Mouse (Mus musculus) ES-E14 (cell line): Measurements from ENCODE around the gene Ccnjl. TPM values are rescaled to one million over a fixed set of nuclear protein-coding genes. Genes with fewer than 3 reads are reported as not detected.

Experiments
- DNase-seq: peaks from one replicate; pipeline ENCODE4 v3.0.0-alpha.2; 2013; ENCODE audit warnings: low read depth, low spot score
- H3K27ac ChIP-seq: 2 replicates; pipeline ENCODE4 v1.5.1; 2012; ENCODE audit warnings: low read depth, mild to moderate bottlenecking, low read length, moderate library complexity, mixed read lengths; ENCODE audit not compliant: poor library complexity, insufficient read depth, severe bottlenecking
- H3K36me3 ChIP-seq: 2 replicates; pipeline ENCODE4 v1.6.1; 2012; ENCODE audit warnings: mild to moderate bottlenecking, low read length, moderate library complexity, mixed read lengths; ENCODE audit not compliant: control insufficient read depth, poor library complexity, insufficient read depth, severe bottlenecking
- H3K4me1 ChIP-seq, 2 experiments: fragments of 150-350 bp in 1 of 2; sonication (generic) in 1 of 2; 2 replicates each; pipeline ENCODE4 v1.6.1; 2012; ENCODE audit warnings: low read length in 2 of 2, mild to moderate bottlenecking in 1 of 2, mixed read lengths in 1 of 2; ENCODE audit not compliant: control insufficient read depth in 2 of 2, insufficient read depth in 2 of 2, poor library complexity in 1 of 2
- H3K4me3 ChIP-seq, 2 experiments: fragments of 150-350 bp in 1 of 2; sonication (generic) in 1 of 2; 2 replicates each; pipeline ENCODE4 v1.5.1; 2012; ENCODE audit warnings: low read length in 2 of 2, low read depth in 1 of 2, mild to moderate bottlenecking in 1 of 2, mixed read lengths in 1 of 2; ENCODE audit not compliant: insufficient read depth in 1 of 2, poor library complexity in 1 of 2, severe bottlenecking in 1 of 2
- H3K9ac ChIP-seq: 2 replicates; pipeline ENCODE4 v1.6.1; 2012; ENCODE audit warnings: low read depth, mild to moderate bottlenecking, low read length, mixed read lengths; ENCODE audit not compliant: poor library complexity, insufficient read depth, severe bottlenecking
- H3K9me3 ChIP-seq: fragments of 150-350 bp; sonication (generic); 2 replicates; pipeline ENCODE4 v1.6.1; 2012; ENCODE audit warnings: low read depth, mild to moderate bottlenecking, low read length; ENCODE audit not compliant: control insufficient read depth, insufficient read depth
- CHD2 ChIP-seq: IDR thresholded peaks from 2 replicates; pipeline ENCODE4 v1.6.1; 2014; ENCODE audit warnings: mild to moderate bottlenecking, low read depth, low read length, inconsistent platforms
- HCFC1 ChIP-seq: IDR thresholded peaks from 2 replicates; pipeline ENCODE4 v1.6.1; 2012; ENCODE audit warnings: low read length, inconsistent platforms, borderline replicate concordance; ENCODE audit not compliant: insufficient read depth
- MAFK ChIP-seq: IDR thresholded peaks from 2 replicates; pipeline ENCODE4 v1.6.1; 2014; ENCODE audit warnings: mild to moderate bottlenecking, low read depth, low read length, inconsistent platforms; ENCODE audit not compliant: insufficient read depth
- ZC3H11A ChIP-seq: IDR thresholded peaks from 2 replicates; pipeline ENCODE4 v1.6.1; 2012; ENCODE audit warnings: low read depth, mild to moderate bottlenecking, inconsistent platforms, low read length, borderline replicate concordance
- ZNF384 ChIP-seq: IDR thresholded peaks from 2 replicates; pipeline ENCODE4 v1.6.1; 2012; ENCODE audit warnings: low read depth, low read length, inconsistent platforms
- in situ Hi-C, 2 experiments: fragments of 600-800 bp; cut with MboI; formaldehyde crosslinking; loops; one replicate each; pipeline ENCODE4 v1.15.1; 2025; ENCODE audit warnings: low sequenced_read_pairs in 2 of 2, inconsistent platforms in 1 of 2; ENCODE audit not compliant: unreplicated experiment in 2 of 2
- total RNA-seq: library from RNA; depleted of rRNA; stranded (reverse); fragments of 300-350 nt; gene quantifications from 2 replicates; pipeline ENCODE4 v1.2.3, GENCODE M21; 2012

Ccnjl gene
- total RNA-seq, 1 experiment: 1.0 TPM

DNA sequence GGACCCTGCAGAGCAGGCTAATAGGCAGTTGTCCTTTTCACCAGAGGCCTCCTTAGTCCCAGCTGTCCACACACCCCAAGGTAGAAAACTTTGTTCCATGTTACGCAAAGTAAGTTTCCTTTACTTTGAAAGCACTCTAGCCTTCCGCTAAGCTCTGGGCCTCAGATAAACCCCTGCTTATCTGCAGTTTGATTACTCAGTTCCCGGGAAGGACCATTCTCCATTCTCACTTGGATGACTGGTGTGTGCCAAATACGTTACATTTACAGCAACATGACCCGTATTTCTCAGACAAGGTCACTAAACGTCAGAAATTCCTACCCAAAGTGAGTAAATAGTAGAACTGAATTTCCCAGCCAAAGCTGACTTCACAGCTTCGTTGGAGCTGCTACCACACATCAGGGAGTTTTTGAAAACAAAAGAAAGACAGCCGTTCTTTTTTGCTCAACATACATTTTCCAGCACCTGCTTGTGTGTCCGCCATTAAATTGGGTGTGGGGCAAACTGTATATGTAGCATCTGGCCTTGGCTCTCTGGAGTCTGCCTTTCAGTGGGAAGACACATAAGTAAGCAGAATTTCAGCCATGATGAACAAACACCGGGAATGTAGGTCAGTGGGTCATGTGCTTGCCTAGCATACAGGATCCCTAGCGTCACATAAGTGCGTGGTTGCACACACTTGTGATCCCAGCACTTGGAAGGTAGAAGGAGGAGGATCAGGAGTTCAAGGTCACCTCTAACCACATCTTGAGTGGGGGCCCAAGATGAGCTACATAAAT, 20.3 kb downstream of the Ccnjl start:
- TF ChIP-seq CHD2 (no peak), MAFK (no peak), ZNF384 (no peak), HCFC1 (no peak), ZC3H11A (no peak)
- no peak for DNase-seq
- Histone ChIP-seq H3K4me3 (no peak overlapping the region), H3K9ac (no peak overlapping the region), H3K27ac (no peak overlapping the region), H3K36me3 (no peaks in the 10 kb centered on the region), H3K4me1 (peaks cover 0 to 7% of the 10 kb centered on the region in 2 experiments; a peak in 1 of 4 replicates), H3K9me3 (no peaks in the 10 kb centered on the region)
- in situ Hi-C loops: no loop called here

- no peak for DNase-seq
- no peak overlapping the region for H3K9ac ChIP-seq
These were observed 21.1 kb downstream of the Ccnjl start for GRCm38 (mm10) chr11:43549701-43550100.

GRCm38 (mm10) chr11:43551756-43552155, 23.2 kb downstream of the Ccnjl start:
- TF ChIP-seq HCFC1 (no peak), ZNF384 (no peak), CHD2 (no peak), ZC3H11A (no peak), MAFK (no peak)
- Histone ChIP-seq H3K36me3 (no peaks in the 10 kb centered on the region), H3K4me1 (peaks cover 0 to 3% of the 10 kb centered on the region in 2 experiments; a peak in 1 of 4 replicates), H3K9ac (no peak overlapping the region), H3K4me3 (no peak overlapping the region), H3K27ac (no peak overlapping the region), H3K9me3 (no peaks in the 10 kb centered on the region)
- no peak for DNase-seq
- in situ Hi-C loops: no loop called here

More at GRCm38 (mm10) chr11:43549701-43550100, 21.1 kb downstream of the Ccnjl start:
- Histone ChIP-seq H3K4me1 (peaks cover 0 to 7% of the 10 kb centered on the region in 2 experiments; a peak in 1 of 4 replicates), H3K4me3 (no peak overlapping the region), H3K27ac (no peak overlapping the region), H3K9me3 (no peaks in the 10 kb centered on the region), H3K36me3 (no peaks in the 10 kb centered on the region)
- TF ChIP-seq CHD2: no peak
- no peak for TF ChIP-seq HCFC1
- no peak for TF ChIP-seq MAFK
- no peak for TF ChIP-seq ZNF384
- no peak for TF ChIP-seq ZC3H11A
- in situ Hi-C loops: no loop called here

- Histone ChIP-seq H3K36me3 (no peaks in the 10 kb centered on the region), H3K4me1 (peaks cover 0 to 3% of the 10 kb centered on the region in 2 experiments; a peak in 1 of 4 replicates)
These were observed 24.1 kb downstream of the Ccnjl start for GRCm38 (mm10) chr11:43552675-43553074.

More at GRCm38 (mm10) chr11:43552675-43553074, 24.1 kb downstream of the Ccnjl start:
- TF ChIP-seq HCFC1: no peak
- TF ChIP-seq ZNF384: no peak
- no peak for TF ChIP-seq ZC3H11A
- TF ChIP-seq MAFK: no peak
- no peak for TF ChIP-seq CHD2
- Histone ChIP-seq H3K9me3 (no peaks in the 10 kb centered on the region), H3K27ac (no peak overlapping the region), H3K9ac (no peak overlapping the region), H3K4me3 (no peak overlapping the region)
- no peak for DNase-seq
- in situ Hi-C loops: no loop called here
